Mouse (Mus musculus) regulatory T cell (primary cell): ENCODE results near the gene Gm20388.
"Not testable (repeated sequence)": the region's sequence is repeated elsewhere in the genome, so short reads cannot be mapped to it uniquely, and the experiment has no call there.

Experiments
- in situ Hi-C: fragments of 300-600 bp; cut with MboI, MseI; formaldehyde crosslinking; loops from one replicate; pipeline ENCODE4 v1.15.1; 2025; ENCODE audit warnings: high pct_unique_total_duplicates

The Gm20388 gene

GRCm38 (mm10) chr8:120697154-120697978 lies 786.7 kb downstream of the Gm20388 start:
- in situ Hi-C loops = no loop called here

DNA sequence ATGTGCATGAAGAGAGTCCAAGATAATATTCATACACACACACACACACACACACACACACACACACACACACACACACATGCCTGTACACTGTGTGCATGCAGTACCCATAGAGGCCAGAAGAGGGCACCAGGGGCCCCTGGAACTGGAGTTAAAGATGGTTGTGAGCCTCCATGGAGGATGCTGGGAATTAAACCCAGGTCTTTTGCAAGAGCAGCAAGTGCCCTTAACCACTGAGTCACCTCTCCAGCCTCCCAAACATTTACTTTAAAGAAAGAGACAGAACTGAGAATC lies 787.3 kb downstream of the Gm20388 start:
- in situ Hi-C loops = no loop called here

DNA sequence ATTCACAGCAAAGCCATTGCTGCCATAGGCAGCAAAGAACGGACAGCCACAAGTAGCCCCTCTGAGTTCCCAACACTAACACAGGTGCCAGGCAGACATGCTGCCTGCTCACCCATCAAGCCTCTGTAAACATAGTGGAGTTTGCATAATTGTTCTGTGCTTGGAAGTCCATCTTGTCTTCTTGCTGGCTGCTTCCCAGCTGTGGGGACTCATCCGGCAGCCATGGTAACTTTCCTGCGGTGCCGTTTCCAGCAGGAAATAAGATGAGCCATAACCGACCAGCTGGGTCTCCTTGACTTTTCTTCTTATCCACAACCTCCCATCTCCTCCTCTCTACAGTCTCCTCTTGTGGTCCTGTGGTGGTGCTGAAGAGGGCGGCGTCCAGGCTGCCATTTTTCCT lies 787.8 kb downstream of the Gm20388 start:
- in situ Hi-C loops = no loop called here

GRCm38 (mm10) chr8:120699079-120699478 lies 788.4 kb downstream of the Gm20388 start:
- in situ Hi-C loops = no loop called here

GRCm38 (mm10) chr8:120699565-120699964 lies 788.9 kb downstream of the Gm20388 start:
- in situ Hi-C loops = no loop called here

GRCm38 (mm10) chr8:120700053-120700452 lies 789.4 kb downstream of the Gm20388 start:
- in situ Hi-C loops = loop anchor here (10.0 kb wide), 2 partner anchors 885 to 1585 kb away; partner anchors contain the start of gene Zfpm1

DNA sequence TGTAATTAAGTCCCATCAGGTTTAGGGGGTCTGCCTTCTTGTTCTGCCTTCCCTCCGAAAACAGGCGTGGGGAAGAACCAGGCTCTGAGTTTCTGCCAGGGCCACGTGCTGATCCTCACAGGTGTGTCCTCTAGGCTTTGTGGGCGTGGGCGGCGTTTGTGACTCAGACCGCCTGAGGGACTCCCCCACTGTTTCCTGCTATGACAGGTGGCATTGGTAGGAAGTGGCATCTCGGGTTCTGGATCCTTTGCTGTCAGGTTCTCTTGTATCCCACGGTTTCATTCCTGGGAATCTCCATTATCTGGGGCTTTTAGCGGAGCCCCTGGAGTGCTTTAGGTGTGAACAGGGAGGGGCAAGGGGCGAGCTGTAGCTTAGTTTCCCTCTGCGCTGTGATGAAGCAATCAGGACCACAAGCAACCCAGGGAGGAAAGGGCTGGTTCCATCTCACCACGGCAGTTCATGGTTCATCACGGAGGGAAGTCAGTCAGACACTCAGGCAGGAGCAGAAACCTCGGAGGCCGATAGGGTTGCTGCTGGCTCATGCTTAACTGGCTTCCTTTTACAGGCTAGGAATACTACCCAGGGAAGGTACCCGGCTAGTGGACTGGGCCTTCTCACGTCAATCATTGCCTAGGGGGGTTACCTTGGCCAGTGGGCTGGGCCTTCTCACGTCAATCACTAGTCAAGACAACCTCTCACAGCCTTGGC lies 791.3 kb downstream of the Gm20388 start:
- in situ Hi-C loops = loop anchor here (10.0 kb wide), 2 partner anchors 887 to 1583 kb away; partner anchors contain the start of gene Zfpm1

DNA sequence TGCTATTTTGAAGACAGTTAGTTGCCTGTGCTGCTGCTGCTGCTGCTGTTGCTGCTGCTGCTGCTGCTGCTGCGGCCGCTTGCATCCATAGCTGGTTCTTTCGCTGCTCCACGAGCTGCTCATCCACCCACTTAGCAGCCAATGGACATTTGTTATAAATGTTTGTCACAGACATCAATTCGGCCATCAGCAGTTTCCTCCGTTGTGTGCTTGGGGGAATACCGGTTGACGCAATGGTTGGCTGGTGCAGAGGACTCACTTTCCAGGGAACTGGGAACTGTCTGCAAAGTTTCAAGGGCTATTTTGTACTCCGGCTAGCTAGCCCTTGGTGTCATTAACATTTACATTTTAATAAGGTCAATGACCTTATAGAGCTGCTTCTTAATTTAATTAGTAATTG lies 793.6 kb downstream of the Gm20388 start:
- in situ Hi-C loops = loop anchor here (10.0 kb wide), 2 partner anchors 889 to 1581 kb away; partner anchors contain the start of gene Zfpm1

GRCm38 (mm10) chr8:120705163-120705562 lies 794.5 kb downstream of the Gm20388 start:
- in situ Hi-C loops = loop anchor here (10.0 kb wide), 2 partner anchors 890 to 1580 kb away; partner anchors contain the start of gene Zfpm1

- in situ Hi-C loops = loop anchor here (10.0 kb wide), 2 partner anchors 891 to 1579 kb away; partner anchors contain the start of gene Zfpm1
Observed at GRCm38 (mm10) chr8:120706193-120706592, 795.6 kb downstream of the Gm20388 start.

DNA sequence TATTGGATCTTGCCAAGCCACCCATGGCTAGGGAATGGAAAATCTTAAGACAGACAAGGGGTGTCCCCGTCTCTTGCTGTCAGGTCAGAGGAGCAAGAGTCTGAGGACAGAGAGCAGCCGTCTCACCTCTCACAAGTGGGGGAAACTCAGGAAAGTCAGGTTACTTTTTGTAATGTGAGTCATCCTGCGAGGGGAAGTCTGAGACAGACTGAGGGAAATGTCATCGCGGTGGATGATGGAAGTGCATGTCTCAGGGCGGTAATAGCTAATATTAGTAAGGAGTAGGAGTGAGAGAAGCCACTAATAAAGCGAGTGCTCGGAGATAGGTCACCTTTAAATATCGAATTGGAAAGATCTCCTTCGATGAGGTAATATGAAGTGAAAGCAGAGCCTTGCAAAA lies 798.5 kb downstream of the Gm20388 start:
- in situ Hi-C loops = loop anchor here (10.0 kb wide), 2 partner anchors 894 to 1576 kb away; partner anchors contain the start of gene Zfpm1

GRCm38 (mm10) chr8:120715200-120715599 lies 804.6 kb downstream of the Gm20388 start:
- in situ Hi-C loops = no loop called here

- in situ Hi-C loops = no loop called here
Observed at GRCm38 (mm10) chr8:120715996-120716680, 805.5 kb downstream of the Gm20388 start.

DNA sequence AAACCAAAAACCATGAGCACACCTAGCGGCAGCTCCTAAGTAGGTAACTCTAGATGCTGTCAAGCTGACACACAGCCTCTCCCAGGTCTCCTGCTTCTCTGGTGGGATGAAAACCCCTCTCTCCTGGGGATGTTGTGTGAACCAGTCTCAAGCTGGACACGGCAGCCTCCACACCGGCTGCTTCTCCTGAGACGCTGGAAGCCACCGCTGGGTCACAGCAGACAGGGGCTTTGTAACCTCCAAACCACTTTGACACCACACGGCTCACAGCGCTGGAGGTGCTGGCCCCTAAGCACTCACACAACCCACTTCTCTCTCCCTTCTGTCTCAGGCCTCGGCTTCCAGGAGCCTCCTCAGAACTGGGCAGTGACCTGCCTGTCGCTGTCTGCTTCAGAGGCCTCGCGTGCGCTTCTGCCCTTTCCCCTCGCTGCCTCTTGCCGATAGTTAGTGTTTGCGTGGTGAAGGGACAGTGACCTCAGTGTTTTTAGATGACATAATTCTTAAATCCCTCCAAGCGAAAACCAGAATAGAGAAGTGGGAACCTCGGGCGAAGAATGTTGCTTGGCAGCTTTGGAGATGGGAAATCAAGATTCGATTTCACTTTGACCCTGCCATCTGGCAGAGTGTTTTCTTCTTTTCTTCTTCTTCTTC lies 809.1 kb downstream of the Gm20388 start:
- in situ Hi-C loops = no loop called here

GRCm38 (mm10) chr8:120723025-120723424 lies 812.4 kb downstream of the Gm20388 start:
- in situ Hi-C loops = no loop called here

- in situ Hi-C loops = not testable (repeated sequence)
Observed at GRCm38 (mm10) chr8:120724096-120724495, 813.5 kb downstream of the Gm20388 start.

GRCm38 (mm10) chr8:120724816-120725575 lies 814.4 kb downstream of the Gm20388 start:
- in situ Hi-C loops = no loop called here

DNA sequence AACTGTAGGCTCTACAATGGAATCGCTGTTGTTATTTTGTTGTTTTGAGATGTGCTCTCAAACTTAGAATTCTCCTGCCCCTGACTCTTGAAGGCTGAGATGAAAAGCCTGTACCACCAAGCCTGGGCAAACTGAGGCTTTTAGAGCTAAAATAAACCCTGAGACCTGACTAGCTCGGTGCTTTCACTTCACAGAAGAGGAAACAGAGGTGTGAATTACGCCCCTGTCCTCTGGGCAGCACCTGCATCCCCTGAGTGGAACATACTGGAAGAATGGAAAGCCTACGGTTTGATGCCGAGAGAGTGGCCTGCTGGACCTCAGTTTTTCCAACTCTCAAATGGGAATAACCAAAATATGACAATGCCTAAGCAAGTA lies 814.9 kb downstream of the Gm20388 start:
- in situ Hi-C loops = no loop called here

DNA sequence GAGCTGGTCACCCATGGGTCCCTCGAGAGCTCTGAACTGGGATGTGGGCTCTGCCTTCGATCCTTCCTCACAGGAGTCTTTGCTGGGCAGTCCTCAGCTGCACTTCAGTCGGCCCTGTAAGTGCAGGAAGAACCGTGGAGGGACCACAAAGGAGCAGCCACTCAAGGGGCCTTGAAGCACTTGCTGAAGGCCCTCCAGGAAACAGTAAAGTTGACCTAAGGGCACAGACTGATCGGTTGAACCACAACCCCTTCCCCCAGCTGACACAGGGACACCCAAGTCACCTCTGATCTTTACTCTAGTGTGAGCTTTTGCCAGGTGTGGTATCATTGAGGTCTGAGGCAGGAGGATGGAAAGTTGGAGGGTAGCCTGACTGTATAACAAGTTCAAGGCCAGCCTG lies 815.4 kb downstream of the Gm20388 start:
- in situ Hi-C loops = no loop called here

DNA sequence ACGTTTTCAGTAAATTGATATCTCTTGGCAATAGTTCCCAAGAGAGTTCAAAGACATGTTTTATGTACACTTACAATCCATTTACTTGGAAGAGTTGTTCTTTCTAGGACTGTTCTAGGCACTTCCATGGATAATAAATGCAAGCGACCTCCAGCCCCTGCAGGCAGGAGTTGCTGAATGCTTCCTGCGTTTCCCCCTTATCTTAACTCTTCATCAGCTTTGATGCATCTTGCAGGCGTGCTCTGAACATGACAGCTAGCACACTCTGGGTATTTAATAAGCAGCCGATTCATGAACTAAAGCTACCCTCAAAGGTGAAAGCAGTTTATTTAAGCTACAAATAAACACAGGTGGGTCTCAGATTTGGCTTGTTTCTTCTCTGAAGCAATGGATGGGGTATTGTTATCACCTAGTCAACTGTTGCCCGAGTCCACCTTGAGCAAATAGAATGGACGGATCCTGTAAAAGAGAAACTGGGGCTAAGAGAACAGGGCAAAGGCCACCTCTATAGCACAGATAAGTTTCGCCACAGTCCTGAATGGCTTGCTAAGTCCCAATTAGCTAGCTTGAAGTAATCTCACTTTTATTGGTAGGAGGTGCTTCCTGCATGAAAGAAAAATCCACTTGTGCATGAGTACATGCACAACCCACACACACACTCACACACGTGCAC lies 818.0 kb downstream of the Gm20388 start:
- in situ Hi-C loops = no loop called here
